Mouse (Mus musculus): ENCODE measurements at regions not wholly inside any gene's neighbourhood (a gene's known extent, or its start where the extent isn't known, plus 50 kb on each side); places are given as distances from the start of the nearest gene placed in this dataset.
"Not testable (repeated sequence)": the region's sequence is repeated elsewhere in the genome, so short reads cannot be mapped to it uniquely, and the experiment has no call there.

DNA sequence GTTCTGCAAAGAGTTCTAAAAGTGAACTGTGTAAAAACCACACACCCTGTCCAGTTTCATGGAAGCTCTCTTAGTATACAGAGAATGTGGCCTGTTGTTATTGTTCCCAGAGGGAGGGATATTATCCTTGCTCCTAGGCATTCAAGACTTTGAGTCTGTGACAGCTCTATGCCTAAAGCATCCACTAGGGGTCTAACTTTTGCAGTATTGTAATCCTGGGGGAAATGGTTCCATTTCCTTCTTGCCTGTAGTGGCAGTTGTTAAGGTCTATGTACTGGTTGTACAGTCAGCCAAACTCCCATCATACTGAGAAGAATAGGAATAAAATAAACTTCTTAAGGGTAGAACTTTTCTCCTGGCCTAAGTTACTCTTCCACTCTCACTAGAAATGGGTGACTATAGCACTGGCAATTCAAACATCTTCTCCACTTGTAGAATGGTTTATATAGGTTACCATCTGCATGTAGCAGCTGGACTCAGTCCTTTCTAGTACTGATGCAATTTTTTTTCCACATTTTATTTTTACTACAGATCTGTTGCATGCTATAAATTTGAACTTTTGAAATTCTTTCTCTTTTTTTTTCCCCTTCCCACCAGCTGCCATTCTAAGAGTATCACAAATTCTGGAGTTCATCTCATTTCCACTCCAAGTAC, 51.4 kb upstream of the Dpt start:
- peak; percentile 29 for DNase-seq (ENCODE audit: inconsistent ontology term)

DNA sequence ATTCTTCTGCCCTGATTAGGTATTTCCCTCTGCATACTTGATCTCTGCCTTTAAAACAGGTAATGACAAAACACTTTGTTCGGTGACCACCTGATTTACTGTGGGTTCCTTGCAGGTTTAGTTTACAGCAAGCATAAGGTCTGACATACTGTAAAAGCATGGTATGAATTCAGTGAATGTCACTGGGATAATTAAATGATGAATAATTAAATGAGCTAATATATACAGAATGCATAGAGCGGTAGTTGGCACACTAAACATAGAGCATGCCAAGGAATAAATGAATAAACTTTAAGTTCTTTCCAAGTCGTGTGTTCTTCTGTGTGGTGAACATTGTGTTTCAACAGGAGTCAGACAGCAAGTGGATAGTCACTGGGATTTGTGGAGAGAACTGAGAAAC, 51.9 kb upstream of the Dpt start:
- DNase-seq (ENCODE audit: inconsistent ontology term): no peak

DNA sequence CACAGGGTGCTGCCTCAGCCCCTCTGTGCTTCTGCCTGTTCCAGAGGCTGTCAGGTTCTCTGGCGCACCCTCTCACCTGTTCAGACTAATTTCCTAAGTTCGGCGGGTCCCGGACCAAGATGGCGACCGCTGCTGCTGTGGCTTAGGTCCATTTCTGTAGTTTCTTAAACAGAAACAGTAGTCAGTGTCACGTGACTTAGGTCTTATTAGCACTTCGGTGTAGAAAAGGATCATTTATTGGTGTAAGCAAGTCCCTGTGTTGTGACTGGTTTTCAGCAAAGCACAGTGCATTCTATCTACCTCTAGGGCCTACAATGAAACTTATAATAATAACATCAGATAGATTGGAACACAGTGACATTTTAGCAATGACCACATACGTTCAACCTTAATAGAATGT, 53.5 kb upstream of the Dpt start:
- DNase-seq (ENCODE audit: inconsistent ontology term): not testable (repeated sequence)

GRCm38 (mm10) chr1:164735646-164736045, 60.8 kb upstream of the Dpt start:
- DNase-seq (ENCODE audit: inconsistent ontology term): no peak

- no peak for DNase-seq (ENCODE audit: inconsistent ontology term)
Measured at GRCm38 (mm10) chr1:164733741-164734140, 62.7 kb upstream of the Dpt start.

- DNase-seq (ENCODE audit: inconsistent ontology term): no peak
Measured at GRCm38 (mm10) chr1:164722054-164722453, 74.4 kb upstream of the Dpt start.

DNA sequence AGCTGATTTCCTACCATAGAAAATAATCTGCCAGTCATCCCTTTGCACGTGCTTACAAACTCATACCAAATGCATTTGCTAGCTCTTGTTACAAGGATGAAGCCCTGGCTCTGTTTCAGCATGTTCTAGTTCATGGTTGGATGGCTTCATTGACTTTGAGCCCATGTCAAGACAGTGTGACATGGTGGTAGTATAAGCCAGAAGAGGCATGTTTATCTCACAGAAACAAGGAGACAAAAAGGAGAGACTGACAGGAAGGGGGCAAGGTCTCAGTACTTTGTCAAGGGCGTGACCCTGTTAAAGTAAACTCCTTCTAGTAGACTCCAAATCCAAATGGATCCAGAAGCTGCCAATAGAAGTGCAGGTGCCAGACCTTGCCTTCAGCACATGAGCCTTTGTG, 81.5 kb upstream of the Dpt start:
- DNase-seq (ENCODE audit: inconsistent ontology term): no peak

DNA sequence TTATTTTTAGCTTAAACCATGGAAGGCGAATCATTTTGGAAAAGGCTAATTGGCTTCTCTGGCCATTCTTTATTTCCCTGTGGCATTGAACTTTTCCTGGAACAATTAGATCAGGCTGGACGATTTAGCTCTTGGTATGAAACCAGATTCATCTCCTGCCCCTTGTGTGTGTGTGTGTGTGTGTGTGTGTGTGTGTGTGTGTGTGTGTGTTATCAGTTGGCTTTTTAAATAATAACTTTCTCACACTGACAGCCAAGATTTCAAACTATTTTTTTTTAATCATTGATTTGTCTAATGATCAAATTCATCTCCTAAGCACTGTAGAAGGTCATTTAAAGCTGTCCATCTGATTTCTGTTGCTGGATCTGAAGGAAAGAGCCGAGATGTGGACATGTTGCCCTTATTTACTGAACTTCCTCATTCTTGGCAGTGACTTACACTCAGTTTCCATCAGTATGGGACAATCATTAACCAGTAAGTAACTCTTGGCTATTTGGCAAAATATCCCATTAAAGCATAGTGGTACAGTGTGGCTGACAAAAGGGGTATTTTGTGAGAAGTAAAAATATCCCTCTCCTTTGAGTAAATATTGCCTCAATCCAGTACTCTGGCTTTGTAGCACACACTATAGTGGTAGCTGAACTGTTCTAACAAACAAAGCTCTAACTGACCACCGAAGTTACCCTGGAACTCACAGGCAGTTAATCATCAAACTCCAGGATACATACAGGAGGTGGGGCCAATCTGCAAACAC, 82.5 kb upstream of the Dpt start:
- no peak for DNase-seq (ENCODE audit: inconsistent ontology term)

DNA sequence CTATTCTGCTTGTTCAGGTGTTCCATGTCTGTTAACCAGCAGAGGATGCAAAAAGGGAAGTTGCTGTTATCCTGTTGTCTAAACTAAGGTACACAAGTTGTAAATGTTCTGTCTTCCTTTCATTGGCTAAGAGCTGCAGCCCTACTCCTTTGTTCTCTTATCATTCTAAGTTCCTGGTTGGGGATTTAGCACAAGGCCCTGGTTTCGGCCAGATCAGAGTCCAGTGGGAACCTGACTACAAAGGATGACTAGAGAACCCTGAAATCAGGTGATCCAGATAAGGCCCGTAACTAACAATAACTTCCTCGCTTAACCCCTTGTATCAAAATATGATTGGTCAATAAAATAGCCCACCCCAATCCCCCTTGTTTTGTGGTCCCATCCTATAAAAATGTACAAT, 83.9 kb upstream of the Dpt start:
- DNase-seq (ENCODE audit: inconsistent ontology term): no peak

DNA sequence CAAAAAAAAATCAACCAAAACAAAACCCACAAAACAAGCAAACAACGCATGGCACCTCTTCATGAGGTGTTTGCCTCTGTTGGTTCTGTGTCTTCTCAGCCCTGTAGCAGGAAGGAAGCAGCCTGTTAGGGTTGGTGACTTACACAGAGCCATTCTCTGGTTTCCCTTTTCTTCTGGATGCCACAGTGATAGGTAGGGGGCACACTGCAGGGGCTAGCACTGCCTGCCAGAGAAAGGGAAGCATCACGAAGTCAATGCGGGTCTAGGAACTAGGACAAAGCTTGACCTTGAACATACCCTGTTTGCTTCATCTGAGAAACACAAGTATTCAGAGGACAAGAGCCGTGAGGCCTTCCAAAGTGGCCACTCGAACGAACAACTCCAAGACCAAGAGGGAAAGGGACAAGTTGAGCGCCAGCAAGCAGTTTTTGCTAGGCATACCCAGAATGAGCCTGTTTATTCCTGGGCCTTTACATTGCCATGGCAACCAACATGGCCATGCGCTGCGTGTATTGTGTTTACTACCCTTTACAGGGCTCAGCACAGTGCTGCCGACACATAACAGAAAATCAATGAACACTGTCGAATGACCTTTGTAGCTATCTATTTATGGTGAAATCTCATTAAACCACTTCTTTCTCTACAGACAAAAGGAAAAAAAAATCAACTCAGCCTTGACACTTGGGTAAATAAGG, 91.9 kb upstream of the Dpt start:
- DNase-seq (ENCODE audit: inconsistent ontology term): no peak

DNA sequence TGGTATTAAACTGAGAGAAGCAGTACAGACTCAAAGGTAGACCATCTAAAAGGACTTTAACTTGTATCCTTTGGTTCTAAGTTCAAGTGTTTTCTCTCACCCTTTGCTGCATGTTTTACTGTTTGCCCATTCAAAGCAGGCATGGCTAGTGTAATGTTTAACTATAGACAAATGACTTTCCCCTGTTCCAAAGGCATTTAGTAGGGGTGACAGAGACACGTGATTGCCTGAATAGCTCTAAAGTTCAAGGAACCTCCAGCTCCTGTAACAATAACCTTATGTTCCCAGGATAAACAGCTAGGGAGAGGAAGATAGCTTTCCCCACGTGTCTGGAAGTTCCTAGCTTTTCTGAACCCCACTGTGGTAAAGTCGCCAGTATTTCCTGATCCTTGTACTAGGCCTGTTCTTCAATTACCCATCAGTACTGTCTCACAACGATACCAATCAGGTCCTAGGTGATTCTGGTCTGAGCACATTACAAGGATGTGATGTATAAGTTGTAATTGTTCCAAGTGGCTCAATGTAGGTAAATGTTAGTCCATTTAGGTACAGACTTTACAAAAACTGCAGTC, 92.8 kb upstream of the Dpt start:
- DNase-seq (ENCODE audit: inconsistent ontology term): no peak

- DNase-seq (ENCODE audit: inconsistent ontology term): no peak
Measured at GRCm38 (mm10) chr1:164690055-164690454, 106.4 kb upstream of the Dpt start.

DNA sequence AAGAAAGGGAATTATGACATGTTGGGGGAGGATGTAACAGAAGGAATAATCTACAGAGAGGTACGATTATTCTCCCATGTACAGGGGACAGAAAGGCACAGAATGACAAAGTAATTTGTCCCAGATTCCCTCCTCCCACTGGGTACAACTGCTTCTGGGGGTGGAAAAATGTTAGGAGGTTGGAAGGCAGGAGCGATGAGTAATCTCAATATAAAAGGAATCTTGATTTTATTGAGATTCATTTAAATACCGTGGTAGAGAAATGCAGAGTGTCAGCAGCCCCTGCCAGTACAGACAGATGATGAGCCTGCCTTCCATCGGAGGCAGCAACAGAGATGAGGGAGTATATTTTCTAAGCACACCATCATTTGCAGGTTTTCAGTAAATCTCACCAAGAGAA, 107.1 kb upstream of the Dpt start:
- DNase-seq (ENCODE audit: inconsistent ontology term): peak; percentile 6

GRCm38 (mm10) chr1:164684437-164684836, 112.0 kb upstream of the Dpt start:
- no peak for DNase-seq (ENCODE audit: inconsistent ontology term)

GRCm38 (mm10) chr1:164683788-164684187, 112.7 kb upstream of the Dpt start:
- DNase-seq (ENCODE audit: inconsistent ontology term): no peak

DNA sequence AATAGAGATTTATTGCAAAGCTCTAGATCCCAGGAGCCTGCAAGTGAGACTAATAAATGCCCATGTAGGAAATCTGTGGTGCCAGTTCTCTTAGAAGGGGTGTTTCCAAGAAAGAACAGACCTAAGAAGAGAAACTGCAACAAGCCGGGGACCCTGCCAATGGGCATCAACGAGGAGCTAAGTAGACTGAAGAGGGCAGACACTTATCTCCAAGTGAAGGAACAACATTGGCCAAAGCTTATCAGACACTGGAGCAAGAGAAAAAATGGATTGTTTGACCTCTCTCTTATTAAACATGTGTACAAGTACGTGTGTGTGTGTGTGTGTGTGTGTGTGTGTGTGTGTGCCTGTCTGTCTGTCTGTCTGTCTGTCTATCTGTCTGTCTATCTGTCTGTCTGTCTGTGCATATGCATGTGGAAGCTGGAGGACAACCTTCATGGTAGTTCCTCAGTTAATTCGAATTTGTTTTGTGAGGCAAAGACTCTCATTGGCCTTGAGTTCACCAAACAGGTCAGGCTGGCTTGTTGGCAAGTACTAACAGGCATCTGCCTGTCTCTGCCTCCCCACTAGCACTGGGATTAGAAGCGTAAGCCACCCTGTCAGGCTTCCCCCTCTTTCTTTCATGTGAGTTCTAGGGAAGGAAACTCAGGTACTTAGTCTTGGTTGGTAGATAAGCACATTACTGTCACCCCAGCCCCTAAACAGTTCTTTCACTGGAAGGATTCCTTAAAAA, 113.4 kb upstream of the Dpt start:
- DNase-seq (ENCODE audit: inconsistent ontology term): no peak

DNA sequence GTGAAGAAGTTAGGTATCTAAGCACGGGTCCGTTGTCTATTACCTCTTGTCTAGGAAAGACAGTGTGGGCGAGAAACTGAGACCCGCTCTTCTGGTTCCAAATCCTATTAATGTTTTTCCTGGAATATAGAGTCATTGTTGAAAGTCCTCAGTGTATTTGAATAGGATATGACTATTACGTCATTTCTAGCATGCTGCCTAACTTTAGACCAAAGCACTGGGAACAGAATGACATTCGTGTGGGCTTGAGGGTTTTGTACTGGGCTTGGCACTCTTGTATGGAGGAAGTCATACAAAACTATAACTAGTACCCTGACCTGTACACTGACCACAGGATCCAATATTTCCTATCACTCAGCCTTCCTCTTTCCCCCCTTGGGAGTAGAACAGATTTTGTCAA, 114.0 kb upstream of the Dpt start:
- DNase-seq (ENCODE audit: inconsistent ontology term): no peak

GRCm38 (mm10) chr1:164681582-164681981, 114.9 kb upstream of the Dpt start:
- no peak for DNase-seq (ENCODE audit: inconsistent ontology term)

DNA sequence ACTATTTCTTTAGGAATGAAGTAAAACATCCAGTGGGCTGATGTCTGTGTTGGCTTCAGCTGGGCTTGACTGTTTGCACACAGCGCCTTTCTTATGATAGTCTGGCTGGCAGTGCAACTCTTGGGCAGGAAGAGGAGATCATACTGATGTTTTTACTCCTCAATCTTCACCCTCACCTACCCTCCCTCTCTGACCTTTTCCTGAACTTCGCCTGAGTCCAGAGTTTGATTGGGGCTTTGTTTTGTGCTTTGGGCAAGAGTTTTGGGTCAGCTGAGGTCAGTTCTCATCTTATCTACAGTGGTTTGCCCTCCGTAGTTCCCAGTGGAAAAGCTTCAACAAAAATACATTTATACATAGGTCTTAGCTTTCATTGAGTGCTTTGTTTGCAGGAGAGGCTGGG, 118.1 kb upstream of the Dpt start:
- DNase-seq (ENCODE audit: inconsistent ontology term): no peak

DNA sequence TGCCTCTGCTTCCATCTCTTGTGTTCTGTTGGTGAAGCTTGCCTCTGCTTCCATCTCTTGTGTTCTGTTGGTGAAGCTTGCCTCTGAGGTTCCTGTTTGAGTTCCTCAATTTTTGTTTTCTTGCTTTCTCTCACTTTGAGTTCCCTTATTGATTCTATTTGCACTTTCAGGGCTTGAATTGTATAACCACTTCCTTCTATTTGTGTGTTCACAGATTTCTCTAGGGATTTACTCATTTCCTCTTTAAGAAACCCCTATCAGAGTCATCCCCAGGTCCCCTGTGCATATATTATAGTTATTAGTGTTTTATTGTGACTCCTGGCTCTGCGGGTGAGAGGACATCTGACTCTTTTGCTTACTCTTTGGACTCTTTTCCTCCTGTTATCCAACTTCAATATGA, 144.2 kb upstream of the Dpt start:
- no peak for DNase-seq (ENCODE audit: inconsistent ontology term)

- no peak for DNase-seq (ENCODE audit: inconsistent ontology term)
Measured at GRCm38 (mm10) chr1:164637901-164638462, 158.5 kb upstream of the Dpt start.

GRCm38 (mm10) chr1:164631679-164632078, 164.8 kb upstream of the Dpt start:
- peak; percentile 56 for DNase-seq (ENCODE audit: inconsistent ontology term)

All from Muller cell, postnatal 12 days (primary cell).